Mouse (Mus musculus): ENCODE results near the gene Cdc7.

Cdc7 gene

DNA sequence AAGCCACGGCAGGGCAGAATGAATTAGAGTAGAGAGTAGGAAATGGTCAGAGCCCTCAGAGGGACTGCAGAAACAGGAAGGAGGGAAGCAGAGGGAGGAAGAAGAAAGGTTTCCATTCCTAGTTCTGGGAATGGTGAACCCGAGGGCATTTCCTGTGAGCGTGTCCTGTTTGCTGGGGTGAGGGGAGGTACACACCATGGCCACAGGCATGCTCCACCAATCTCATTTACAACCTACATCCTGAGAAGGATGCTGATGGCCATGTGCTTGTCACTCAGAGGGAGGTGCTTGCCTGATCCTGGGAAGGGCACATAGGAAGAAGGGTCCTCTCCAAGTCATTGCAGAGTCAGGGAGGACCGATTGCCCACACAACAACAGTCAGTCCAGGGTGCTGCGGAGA lies 59.8 kb downstream of the Cdc7 start:
- no peak for DNase-seq (ENCODE audit: low spot score)

DNA sequence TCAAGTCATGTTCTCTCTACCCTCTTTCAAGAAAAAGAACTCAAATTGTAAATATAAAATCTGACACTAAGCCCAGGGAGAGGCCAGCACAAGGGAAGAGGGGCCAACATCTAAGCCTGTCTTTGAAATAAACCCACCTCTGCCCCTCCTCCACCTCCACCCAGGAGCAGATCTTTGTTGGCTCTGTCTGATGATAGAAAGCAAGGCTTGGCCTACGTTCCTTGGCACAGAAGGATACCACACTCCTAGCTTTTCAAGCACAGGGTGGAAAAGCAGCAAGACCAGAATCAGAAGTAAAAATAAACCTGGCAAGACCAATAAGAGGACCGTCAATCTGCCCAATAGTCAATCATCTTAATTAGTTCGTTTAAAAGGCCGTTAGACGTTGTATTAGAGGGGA lies 61.2 kb downstream of the Cdc7 start:
- DNase-seq (ENCODE audit: low spot score) = no peak

DNA sequence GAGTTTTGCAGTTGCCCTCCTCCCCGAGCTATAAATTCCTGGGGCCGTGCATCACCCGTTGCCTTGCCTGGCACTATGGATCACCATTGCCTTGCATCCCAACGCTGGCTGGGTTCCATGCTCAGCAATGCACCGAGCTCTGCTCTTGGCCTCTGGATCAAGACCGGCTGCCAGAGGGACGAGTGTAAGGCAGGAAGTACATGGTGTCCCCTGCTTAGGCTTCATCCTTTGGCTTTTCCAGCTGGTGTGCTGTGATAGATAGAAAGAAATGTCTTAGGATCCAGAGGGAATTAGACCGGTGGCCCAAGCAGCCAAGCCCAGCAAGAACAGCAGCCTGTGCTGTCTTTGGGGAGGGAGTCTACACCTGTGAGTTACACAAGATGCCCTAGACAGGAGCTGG lies 61.7 kb downstream of the Cdc7 start:
- peak; percentile 62 for DNase-seq (ENCODE audit: low spot score)

DNA sequence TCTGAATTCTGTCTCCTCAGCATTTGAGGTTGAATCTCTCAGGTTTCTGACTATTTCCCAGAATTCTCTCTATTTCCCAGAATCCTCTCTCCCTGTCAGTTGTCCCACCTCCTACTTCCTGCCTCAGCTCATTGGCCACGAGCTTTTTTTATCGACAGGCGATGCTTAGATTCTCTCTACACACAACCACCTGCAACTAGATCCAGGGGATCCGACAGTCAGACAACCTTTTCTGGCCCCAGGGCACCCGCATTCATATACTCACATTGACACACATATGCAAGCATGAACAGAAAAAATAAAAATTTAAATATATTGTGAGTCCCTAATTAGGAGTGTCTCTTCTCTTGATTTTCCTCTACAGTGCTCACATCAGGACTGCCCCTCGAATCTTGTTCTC lies 63.5 kb downstream of the Cdc7 start:
- no peak for DNase-seq (ENCODE audit: low spot score)

DNA sequence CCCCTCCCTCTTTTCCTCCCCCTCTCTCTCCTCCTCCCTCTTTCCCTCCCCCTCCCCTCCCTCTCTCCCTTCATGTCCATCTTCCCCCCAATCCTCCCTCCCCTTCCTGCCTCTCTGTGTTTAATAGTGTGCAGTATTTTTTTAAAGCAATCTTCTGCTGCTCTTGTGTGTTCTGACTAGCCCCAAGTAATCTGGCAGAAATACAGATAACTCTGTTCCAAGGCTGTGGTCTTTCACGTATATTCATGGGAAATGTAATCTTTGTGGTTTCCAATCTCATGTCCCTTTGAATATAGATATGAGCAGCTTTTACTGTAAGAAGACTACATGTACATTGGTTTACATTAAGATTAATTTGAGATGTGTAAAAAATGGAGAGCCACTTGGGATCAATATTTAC lies 64.4 kb downstream of the Cdc7 start:
- DNase-seq (ENCODE audit: low spot score) = no peak

DNA sequence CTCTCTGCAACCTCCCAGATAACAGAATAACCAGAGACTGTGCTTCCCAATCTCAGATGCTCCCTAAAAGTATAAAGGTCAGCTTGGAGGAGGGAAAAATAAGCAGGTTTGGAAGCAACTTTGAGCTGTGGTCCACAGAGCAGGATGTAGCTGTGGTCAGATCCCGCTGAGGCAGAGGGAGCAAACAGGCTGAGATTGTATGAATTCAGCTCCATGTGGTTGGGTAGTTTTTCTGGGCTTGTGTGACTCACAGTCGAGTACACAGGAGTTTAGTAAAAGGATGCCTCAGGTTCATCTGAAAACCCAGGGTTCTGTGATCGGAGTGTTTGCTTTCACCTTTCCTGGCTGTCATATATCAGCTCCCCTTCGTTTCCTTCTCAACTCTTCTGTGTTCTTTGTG lies 65.7 kb downstream of the Cdc7 start:
- no peak for DNase-seq (ENCODE audit: low spot score)

DNA sequence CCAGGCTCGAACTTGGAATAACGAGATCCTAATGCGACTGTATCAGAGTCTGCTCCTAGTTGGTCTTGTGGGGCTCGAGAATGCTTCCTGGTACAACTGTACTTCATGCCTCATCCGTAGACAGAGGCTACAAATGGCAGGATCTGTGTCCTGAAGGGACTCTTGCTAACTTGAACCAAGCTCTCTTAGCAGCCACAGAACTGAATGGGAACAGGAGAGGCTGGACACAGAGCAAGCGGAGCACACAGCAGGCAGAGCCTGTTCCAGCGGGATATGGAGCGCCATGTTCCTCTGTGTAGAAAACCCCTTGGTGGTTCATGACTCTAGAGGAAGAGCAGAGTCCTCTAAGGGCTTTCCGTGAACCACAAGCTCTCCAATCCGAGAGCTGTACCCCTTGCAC lies 66.7 kb downstream of the Cdc7 start:
- DNase-seq (ENCODE audit: low spot score) = no peak

Measured in testis, postnatal 14 days (tissue).